Mouse (Mus musculus) lung, postnatal 0 days (tissue): ENCODE data around the gene Arid1a. TPM values are rescaled to one million over a fixed set of nuclear protein-coding genes. Genes with fewer than 3 reads are reported as not detected.

Experiments
- ATAC-seq: fragments of 200-750 bp; cut with Nextera tagmentation; 2 replicates; pipeline ENCODE4 v1.8.0; 2017; ENCODE audit warnings: moderate library complexity
- DNase-seq: peaks from one replicate; pipeline ENCODE4 v3.0.0-alpha.2; 2016; ENCODE audit warnings: low spot score
- H3K27ac ChIP-seq: fragments of 300-500 bp; sonication (generic); 2 replicates; pipeline ENCODE4 v1.5.1; 2014; ENCODE audit warnings: antibody characterized with exemption, mild to moderate bottlenecking, low read length, mixed read lengths
- H3K27me3 ChIP-seq: fragments of 300-500 bp; sonication (generic); replicated peaks from 2 replicates; pipeline ENCODE4 v1.6.1; 2014; ENCODE audit warnings: low read length, mixed read lengths; ENCODE audit not compliant: insufficient read depth
- H3K36me3 ChIP-seq: fragments of 300-500 bp; sonication (generic); 2 replicates; pipeline ENCODE4 v1.6.1; 2014; ENCODE audit warnings: low read length, mixed read lengths; ENCODE audit not compliant: insufficient read depth
- H3K4me1 ChIP-seq: fragments of 300-500 bp; sonication (generic); 2 replicates; pipeline ENCODE4 v1.6.1; 2014; ENCODE audit warnings: antibody characterized with exemption, low read depth, low read length, mixed read lengths; ENCODE audit not compliant: insufficient read depth
- H3K4me2 ChIP-seq: fragments of 300-500 bp; sonication (generic); replicated peaks from 2 replicates; pipeline ENCODE4 v1.6.1; 2014; ENCODE audit warnings: low read depth, mild to moderate bottlenecking, low read length, moderate library complexity, mixed read lengths
- H3K4me3 ChIP-seq: fragments of 300-500 bp; sonication (generic); 2 replicates; pipeline ENCODE4 v1.5.1; 2014; ENCODE audit warnings: low read depth, low read length
- H3K9ac ChIP-seq: fragments of 300-500 bp; sonication (generic); replicated peaks from 2 replicates; pipeline ENCODE4 v1.6.1; 2014; ENCODE audit warnings: low read depth, mild to moderate bottlenecking
- H3K9me3 ChIP-seq: fragments of 300-500 bp; sonication (generic); 2 replicates; pipeline ENCODE4 v1.6.1; 2016; ENCODE audit warnings: low read length, mixed read lengths
- CTCF ChIP-seq: IDR thresholded peaks from 2 replicates; pipeline ENCODE4 v1.5.1; 2016; ENCODE audit warnings: antibody characterized with exemption, mild to moderate bottlenecking
- EP300 ChIP-seq: IDR thresholded peaks from 2 replicates; pipeline ENCODE4 v1.6.1; 2016; ENCODE audit warnings: antibody characterized with exemption, mild to moderate bottlenecking, control low read depth
- WGBS: fragments of 180-500 bp; shearing (Covaris S2); extraction: QIAGEN DNeasy Blood & Tissue Kit; methylation state at CpG from one replicate; pipeline ENCODE4 v1.1.7; 2014; 5-methylcytosine and 5-hydroxymethylcytosine counted together
- polyA plus RNA-seq: library from polyadenylated mRNA; unstranded; fragments of >200 nt; fragmentation: Nextera tagmentation; extraction: Ambion mirVana; gene quantifications from 2 replicates; pipeline ENCODE4 v1.2.1, GENCODE M21; 2015

Arid1a gene
- polyA plus RNA-seq, 1 experiment from 2014 or later: 13.7 TPM

DNA sequence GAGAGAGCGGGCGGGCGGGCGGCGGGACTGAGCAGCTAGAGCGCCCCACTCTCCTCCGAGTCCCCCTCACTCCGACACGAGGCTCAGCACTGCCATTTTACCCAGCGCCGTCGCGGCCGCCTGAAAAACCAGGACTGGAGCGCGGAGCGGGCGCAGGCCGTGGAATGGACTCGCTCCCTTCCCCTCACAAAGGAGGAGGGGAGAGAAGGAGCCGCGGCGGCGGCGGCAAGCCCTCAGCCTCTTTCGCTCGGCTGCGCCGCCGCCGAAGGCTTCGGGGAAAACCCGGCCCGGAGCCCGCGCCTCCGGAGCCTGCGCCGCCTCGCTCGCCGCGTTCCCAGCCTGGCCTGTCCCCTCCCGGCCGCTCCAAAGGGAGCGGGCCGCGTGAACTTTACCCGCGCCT is 2.3 kb downstream of the Arid1a start:
- peak; percentile 75 for ATAC-seq
- Histone ChIP-seq H3K4me3 (peak overlapping the region; percentile 100), H3K9ac (peak overlapping the region; percentile 98), H3K36me3 (no peaks in the 10 kb centered on the region), H3K27ac (peak overlapping the region; percentile 99), H3K27me3 (no peaks in the 10 kb centered on the region), H3K4me2 (peak overlapping the region; percentile 91), H3K4me1 (peaks cover 26% of the 10 kb centered on the region), H3K9me3 (no peaks in the 10 kb centered on the region)
- TF ChIP-seq CTCF (peak; percentile 12; the same call in 1 of the 2 replicates), EP300 (no peak)
- peak; percentile 98 for DNase-seq
- WGBS: under 1% methylated on average over 31 of the region's 50 CpGs

DNA sequence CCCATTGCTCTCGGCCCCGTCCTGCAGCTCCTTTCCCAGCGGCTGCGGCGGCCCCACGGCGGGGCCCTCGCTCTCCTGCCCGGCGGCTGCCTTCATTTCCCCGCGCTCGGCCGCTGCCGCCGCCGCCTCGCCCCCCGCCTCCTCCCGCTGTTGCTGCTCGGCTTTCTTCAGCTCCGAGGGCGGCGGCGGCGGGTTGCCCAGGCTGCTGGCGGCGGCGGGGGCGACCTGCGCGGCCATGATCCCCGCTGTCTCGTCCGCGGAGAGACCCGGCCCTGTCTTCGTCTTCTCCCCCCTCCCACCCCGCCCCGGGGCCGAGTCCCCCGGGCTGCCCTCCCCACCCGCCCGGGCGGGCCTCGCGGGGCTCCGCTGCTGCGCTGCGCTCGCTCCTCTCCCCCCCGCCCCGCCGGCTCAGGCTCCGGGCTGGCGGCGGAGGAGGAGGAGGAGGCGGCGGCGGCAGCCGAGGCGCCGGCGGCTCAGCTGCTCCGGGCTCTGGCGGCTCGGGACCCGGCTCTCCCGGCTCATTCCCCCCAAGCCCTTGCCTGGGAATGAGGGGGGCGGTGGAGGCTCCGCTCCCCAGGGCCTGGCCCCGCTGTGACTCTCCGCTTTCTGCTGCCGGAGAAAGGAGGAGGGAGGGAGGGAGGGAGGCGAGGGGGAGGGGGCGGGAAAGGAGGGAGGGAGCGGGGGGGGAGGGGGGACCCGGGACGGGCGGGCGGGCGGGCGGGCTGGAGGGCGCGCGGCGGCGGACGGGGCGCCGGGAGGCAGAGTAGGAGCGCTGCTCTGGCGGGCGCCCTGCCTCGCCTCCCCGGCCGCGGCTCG is 3.0 kb downstream of the Arid1a start:
- peak overlapping the region; percentile 99 for H3K27ac ChIP-seq
- peak overlapping the region; percentile 98 for H3K9ac ChIP-seq
- ATAC-seq (peak; percentile 45), DNase-seq (peak; percentile 89)
- H3K4me2 ChIP-seq: peak overlapping the region; percentile 91
- H3K27me3 ChIP-seq: no peaks in the 10 kb centered on the region
- H3K4me3 ChIP-seq: peak overlapping the region; percentile 100
- TF ChIP-seq EP300 (no peak), CTCF (no peak)
- H3K9me3 ChIP-seq: no peaks in the 10 kb centered on the region
- peaks cover 26% of the 10 kb centered on the region for H3K4me1 ChIP-seq
- WGBS: 0% methylated on average over 4 of the region's 99 CpGs
- H3K36me3 ChIP-seq: no peaks in the 10 kb centered on the region

DNA sequence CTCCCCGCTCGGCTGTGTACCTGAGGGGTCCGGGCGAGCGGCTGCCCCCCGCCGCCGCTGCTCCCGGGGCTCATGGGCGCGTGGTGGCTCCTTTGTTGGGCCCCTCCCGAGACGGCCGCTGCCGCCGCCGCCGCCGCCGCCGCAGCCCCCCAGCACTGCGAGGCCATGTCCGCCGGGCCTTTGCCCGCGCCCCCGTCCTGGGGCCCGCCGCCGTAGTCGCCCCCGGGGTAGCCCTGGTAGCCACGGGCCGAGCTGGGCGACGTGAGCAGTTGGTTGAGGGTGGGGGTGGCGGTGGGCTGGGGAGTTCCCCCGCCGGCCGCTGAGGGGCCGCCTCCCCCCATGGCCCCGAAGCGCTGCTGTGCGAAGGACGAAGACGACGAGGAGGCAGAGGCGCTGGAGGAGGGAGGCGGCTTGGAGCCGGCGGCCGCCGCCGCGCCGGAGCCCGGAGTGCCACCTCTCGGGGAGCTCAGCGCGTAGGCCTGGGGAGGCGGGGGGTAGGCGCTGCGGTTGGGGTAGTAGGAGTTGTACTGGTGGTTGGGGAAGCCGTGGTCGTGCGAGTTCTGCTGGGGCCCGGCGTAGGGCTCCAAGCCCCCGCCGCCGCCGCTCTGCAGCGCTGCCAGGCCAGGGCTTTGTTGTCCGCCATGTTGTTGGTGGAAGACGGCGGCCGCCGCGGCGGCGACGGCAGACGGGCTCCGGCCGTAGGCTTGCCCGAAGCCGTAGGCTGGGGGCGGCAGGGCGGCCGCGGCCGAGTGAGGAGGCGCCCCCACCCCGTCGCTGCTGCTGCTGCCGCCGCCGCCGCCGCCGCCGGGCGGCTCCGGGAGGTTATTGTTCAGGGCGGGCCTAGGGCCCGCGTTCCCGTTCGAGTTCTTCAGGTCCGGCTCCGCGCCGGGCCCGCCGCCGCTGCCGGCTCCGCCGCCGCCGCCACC is 3.9 kb downstream of the Arid1a start:
- ATAC-seq (no peak), DNase-seq (peak; percentile 59)
- TF ChIP-seq EP300 (no peak), CTCF (no peak)
- H3K27me3 ChIP-seq: no peaks in the 10 kb centered on the region
- H3K4me1 ChIP-seq: peaks cover 26% of the 10 kb centered on the region
- H3K36me3 ChIP-seq: no peaks in the 10 kb centered on the region
- under 1% methylated on average over 45 of the region's 121 CpGs for WGBS
- peak overlapping the region; percentile 100 for H3K4me3 ChIP-seq
- H3K4me2 ChIP-seq: peak overlapping the region; percentile 91
- peak overlapping the region; percentile 99 for H3K27ac ChIP-seq
- peak overlapping the region; percentile 98 for H3K9ac ChIP-seq
- no peaks in the 10 kb centered on the region for H3K9me3 ChIP-seq

DNA sequence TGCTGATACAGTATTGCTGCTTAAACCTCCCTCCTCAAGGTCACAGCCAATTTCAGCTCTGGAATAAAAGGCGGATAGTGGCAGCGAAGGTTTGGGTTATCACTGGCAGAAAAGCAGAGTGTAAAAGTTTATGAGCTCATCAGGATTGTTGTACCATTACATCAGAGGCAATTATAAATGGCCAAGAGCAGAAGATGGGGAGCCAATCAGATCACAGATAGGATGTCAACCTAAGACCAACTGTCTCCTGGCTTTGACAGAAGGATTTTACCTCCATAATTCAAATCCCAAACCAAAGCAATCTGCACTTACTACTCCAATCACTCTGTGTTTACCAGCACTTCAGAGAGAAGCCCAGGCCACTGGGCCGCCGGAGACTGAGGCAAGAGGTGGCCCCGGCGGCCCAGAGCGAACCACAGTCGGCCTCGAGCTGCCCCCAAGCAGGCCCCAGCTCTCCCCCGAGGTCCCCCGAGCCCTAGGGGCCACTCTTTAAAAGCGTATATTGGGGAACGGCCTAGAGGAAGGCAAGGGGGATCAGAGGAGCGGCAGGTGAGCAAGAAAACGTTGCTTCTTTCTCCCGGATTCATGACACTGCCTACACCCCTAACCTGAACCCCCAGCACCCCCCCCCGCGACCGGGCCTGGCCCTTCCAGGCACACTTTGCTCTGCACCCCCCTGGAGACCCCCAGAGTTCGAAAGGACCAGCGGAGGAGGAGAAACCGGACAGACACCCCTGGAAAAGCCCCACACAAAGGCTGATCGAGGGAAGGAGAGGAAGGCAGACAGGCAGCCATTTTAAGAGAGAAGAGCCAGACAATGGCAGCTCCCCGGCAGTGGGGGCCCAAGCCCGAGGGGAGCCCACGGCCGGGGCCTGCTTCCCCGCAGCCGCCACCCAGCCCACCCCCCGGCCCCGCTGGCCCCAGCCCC is 4.8 kb downstream of the Arid1a start:
- Histone ChIP-seq H3K36me3 (no peaks in the 10 kb centered on the region), H3K27ac (peak overlapping the region; percentile 99), H3K9me3 (no peaks in the 10 kb centered on the region), H3K4me3 (peak overlapping the region; percentile 100), H3K4me1 (peaks cover 26% of the 10 kb centered on the region), H3K27me3 (no peaks in the 10 kb centered on the region), H3K4me2 (peak overlapping the region; percentile 91), H3K9ac (peak overlapping the region; percentile 98)
- no peak for TF ChIP-seq CTCF
- TF ChIP-seq EP300: no peak
- ATAC-seq (peak; percentile 25), DNase-seq (peak; percentile 97)
- 2% methylated on average over 26 of the region's 31 CpGs for WGBS

DNA sequence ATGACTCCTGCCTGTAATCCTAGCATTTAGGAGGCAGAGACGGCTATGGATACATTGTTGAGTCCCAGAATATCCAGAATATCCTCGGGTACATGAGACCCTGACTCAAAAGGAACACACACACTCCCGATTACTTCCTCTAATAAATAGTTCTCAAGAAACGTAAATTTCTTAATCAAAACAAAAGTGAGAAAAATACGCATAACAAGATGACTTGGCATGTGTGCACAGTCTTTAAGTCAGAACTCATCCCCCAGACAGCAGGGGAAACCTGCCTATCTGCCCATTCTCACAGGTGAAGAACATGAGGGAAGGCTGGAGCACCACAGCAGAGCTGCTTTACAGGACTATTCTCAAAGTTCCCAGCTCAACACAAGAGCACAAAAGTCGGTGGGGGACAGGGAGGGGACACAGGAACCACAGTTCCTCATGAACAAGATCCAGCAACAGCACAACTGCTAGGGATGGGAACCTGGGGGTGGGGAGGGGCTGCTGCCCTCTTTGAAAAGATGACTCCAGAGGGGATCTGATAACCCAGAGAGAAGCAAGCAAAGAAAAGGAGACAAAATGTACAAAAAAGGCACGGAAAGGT is 6.3 kb downstream of the Arid1a start:
- 12% methylated on average over 7 of the region's 7 CpGs for WGBS
- Histone ChIP-seq H3K27me3 (no peaks in the 10 kb centered on the region), H3K4me3 (peak overlapping the region; percentile 100; the same call in 1 of the 2 replicates), H3K9ac (peak overlapping the region; percentile 27; the same call in 1 of the 2 replicates), H3K4me1 (peaks cover 18% of the 10 kb centered on the region; the same call in 1 of the 2 replicates), H3K36me3 (no peaks in the 10 kb centered on the region), H3K27ac (no peak overlapping the region), H3K9me3 (no peaks in the 10 kb centered on the region), H3K4me2 (peak overlapping the region; percentile 91)
- no peak for TF ChIP-seq EP300
- no peak for ATAC-seq
- no peak for DNase-seq
